8 mouse cellular contexts compared by ENCODE assay signal in the genomic region with DNA sequence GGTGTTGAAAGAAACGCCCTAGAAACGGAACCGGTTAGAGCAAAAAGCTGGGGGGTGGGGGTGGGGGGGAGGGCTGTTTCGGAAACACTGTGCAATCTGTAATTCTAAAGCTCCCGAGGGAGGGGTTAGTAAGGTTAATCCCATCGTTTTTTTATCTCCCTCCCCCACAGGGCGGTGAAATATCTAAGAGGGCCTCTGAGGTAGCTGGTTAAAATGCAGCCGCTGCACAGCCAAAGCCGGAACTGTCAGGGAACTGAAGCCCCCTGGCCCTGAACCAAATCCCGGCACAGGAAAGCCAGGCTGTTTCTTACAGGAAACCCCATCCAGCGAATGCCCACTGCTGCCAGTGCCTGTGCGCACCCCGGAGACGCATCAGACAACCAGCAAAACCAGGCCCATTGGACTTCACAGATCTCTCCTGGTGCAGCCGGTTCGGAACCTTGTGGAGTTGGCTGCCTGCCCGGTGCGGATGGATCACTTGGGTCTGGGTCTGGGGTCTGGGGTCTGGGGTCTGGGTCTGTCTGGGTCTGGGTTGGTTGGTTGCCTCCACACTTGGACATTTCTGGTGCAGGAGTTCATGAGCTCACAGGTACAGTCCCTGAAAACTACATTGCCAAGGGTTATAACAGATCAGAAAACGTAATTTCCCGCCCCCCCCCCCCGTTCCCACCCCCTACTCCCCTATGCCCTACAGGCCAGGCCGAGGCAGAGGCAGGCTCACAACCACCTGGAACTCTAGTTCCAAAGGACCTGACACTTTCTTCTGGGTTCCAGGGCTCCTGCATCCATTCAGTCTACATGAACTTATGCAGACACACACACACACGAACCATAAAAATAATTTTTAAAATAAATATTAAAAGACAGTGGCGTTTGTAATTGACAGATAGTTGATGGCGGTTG.
DNase-seq lines count a peak whose midpoint lies in the region; ATAC-seq and TF ChIP-seq lines count a peak whose summit lies in the region.

No protein-coding gene starts in this region.

- peak overlapping the region; percentile 50 for H3K9ac ChIP-seq in intestine, embryonic 16.5 days (ENCODE audit: low read depth, low read length)
- no peak overlapping the region for H3K9ac ChIP-seq in liver, postnatal 0 days (replicated peaks)

- TF ChIP-seq EP300 in liver, postnatal 0 days (IDR thresholded peaks at IDR 0.05; ENCODE audit: low read depth): no peak

- H3K27me3 ChIP-seq in intestine, embryonic 16.5 days (replicated peaks; ENCODE audit: control insufficient read depth, insufficient read depth, low read length): no peaks in the 10 kb centered on the region
- H3K27me3 ChIP-seq in liver, postnatal 0 days (ENCODE audit: insufficient read depth, low read length): no peaks in the 10 kb centered on the region

- peak; percentile 86 to 87 for DNase-seq in cerebellum, postnatal 10 days
- no peak for DNase-seq in cerebellum, adult 9-10 months
- DNase-seq in adrenal gland, postnatal 36 days: peak; percentile 34 to 58
- peak; percentile 17 for DNase-seq in liver, postnatal 0 days
- peak; percentile 72 for DNase-seq in right cerebral cortex, postnatal 14 days
- no peak for DNase-seq in urinary bladder, adult 2 months (ENCODE audit: low spot score)

- H3K4me1 ChIP-seq in intestine, embryonic 16.5 days (ENCODE audit: control insufficient read depth, insufficient read depth, low read length): peaks cover 12% of the 10 kb centered on the region
- peaks cover 5% of the 10 kb centered on the region; the same call in 1 of the 2 replicates for H3K4me1 ChIP-seq in liver, postnatal 0 days (ENCODE audit: insufficient read depth)

- no peaks in the 10 kb centered on the region for H3K36me3 ChIP-seq in intestine, embryonic 16.5 days (ENCODE audit: control insufficient read depth, insufficient read depth, low read length)
- H3K36me3 ChIP-seq in liver, postnatal 0 days (replicated peaks; ENCODE audit: insufficient read depth, low read length): no peaks in the 10 kb centered on the region

- peak overlapping the region; percentile 48 for H3K4me2 ChIP-seq in intestine, embryonic 16.5 days (ENCODE audit: low read depth, low read length)
- peak overlapping the region; percentile 58 for H3K4me2 ChIP-seq in liver, postnatal 0 days (ENCODE audit: low read depth, low read length)

- TF ChIP-seq CTCF in liver, postnatal 0 days (IDR thresholded peaks at IDR 0.05; ENCODE audit: low read depth): no peak

- H3K9me3 ChIP-seq in intestine, embryonic 16.5 days (ENCODE audit: control insufficient read depth, low read length): no peaks in the 10 kb centered on the region
- no peaks in the 10 kb centered on the region for H3K9me3 ChIP-seq in liver, postnatal 0 days (ENCODE audit: low read length)

- no peak overlapping the region for H3K27ac ChIP-seq in intestine, embryonic 16.5 days (ENCODE audit: low read length)
- no peak overlapping the region for H3K27ac ChIP-seq in liver, postnatal 0 days (ENCODE audit: low read depth)

- peak; percentile 77 for ATAC-seq in granulocyte monocyte progenitor cell, adult 5-6 weeks (replicated peaks; ENCODE audit: poor library complexity, severe bottlenecking)
- ATAC-seq in intestine, embryonic 16.5 days: peak; percentile 19; the same call in 1 of the 2 replicates
- peak; percentile 35 for ATAC-seq in liver, postnatal 0 days

- WGBS in intestine, embryonic 16.5 days: 29% methylated on average over 25 of the region's 25 CpGs
- WGBS in liver, postnatal 0 days (ENCODE audit: insufficient replicate concordance): 20% methylated on average over 25 of the region's 25 CpGs

- peak overlapping the region; percentile 30 for H3K4me3 ChIP-seq in intestine, embryonic 16.5 days (ENCODE audit: low read length)
- H3K4me3 ChIP-seq in liver, postnatal 0 days (ENCODE audit: low read depth, low read length): peak overlapping the region; percentile 19

Comparison
In these comparisons a context has a peak if more than half of its experiments do, and no peak if none do; other contexts are left out.
1. DNase-seq: peak in cerebellum, postnatal 10 days (2 of 2), adrenal gland, postnatal 36 days (2 of 2), liver, postnatal 0 days (single experiment) and right cerebral cortex, postnatal 14 days (single experiment); none in cerebellum, adult 9-10 months (single experiment) and urinary bladder, adult 2 months (single experiment).
2. ATAC-seq: peak in every context shown above with its lines; median percentile 77 in granulocyte monocyte progenitor cell, adult 5-6 weeks; 35 in liver, postnatal 0 days; 19 in intestine, embryonic 16.5 days.